Mouse (Mus musculus) layer of hippocampus, adult 18-20 months (tissue): ENCODE measurements around the gene Akr1b3. TPM values are rescaled to one million over a fixed set of nuclear protein-coding genes. Genes with fewer than 3 reads are reported as not detected.
"Not testable (repeated sequence)": the region's sequence is repeated elsewhere in the genome, so short reads cannot be mapped to it uniquely, and the experiment has no call there.

Experiments used
- DNase-seq, 2 experiments: peaks; one replicate each; pipeline ENCODE4 v3.0.0; 2022; ENCODE audit warnings: low spot score in 2 of 2
- long read RNA-seq: library from polyadenylated mRNA; stranded (forward); transcript quantifications from one replicate; pipeline ENCODE4 v2.0.0, GENCODE M21; 2021
- total RNA-seq, 2 experiments: library from RNA; stranded (reverse); gene quantifications; 2 replicates each; pipeline ENCODE4 v1.2.3; 2021

Akr1b3 gene
- 10 to 100 TPM; 42.6 to 43.3 TPM for total RNA-seq
- long read RNA-seq, transcript Akr1b3-201 (10 exons, 1,387 nt): major isoform, 12 of 13 reads
- long read RNA-seq, partial matches to known transcripts: 0 of 13 reads
- long read RNA-seq, other reads (novel, unspliced or antisense): 0 of 13 reads

DNA sequence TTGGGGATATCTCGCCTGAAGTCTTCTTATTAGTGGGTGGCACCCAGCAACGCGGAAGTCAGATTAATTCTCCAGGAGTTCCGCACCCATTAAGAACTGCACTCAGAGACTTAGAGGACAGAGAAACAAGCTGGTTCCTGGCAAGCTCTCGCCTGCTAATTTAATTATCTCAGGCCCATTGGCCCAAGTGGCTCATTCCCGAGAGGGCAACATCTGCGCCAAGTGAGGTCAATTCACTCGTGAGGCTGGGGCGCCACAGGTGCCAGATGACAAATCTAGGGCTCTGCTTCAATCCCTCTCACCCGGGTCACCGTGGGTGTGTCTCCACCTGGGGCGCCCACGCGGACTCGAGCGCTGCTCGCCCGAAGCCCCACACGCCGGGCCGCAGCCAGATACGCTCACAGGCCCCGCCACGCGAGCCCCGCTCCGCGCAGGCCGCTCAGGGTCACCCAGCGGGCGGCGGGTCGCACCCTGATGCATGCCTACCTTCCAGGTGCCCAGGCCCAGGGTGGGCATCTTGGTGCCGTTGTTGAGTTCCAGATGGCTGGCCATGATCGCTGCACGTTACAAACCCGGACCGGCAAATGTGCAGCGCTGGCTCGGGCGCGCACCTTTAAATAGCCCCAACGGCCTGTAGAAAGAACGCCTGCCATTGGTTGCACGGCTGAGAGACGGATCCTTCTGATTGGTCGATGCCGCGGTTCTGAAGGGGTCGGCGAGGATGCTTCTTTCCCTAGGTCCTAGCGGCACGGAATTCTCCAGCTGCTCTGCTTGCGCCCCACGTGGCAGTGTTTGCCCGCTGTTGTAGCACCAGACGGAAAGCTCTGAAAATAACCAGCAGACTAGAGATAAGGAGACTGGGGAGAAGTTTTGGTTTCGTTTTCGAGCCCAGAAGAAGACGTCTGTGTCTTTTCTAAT is at the start of gene Akr1b3:
Gene Akr1b3 (minus strand): TSS at position 625 of the 918 bp plus-strand sequence.
- peak; percentile 84 to 93 for DNase-seq

DNA sequence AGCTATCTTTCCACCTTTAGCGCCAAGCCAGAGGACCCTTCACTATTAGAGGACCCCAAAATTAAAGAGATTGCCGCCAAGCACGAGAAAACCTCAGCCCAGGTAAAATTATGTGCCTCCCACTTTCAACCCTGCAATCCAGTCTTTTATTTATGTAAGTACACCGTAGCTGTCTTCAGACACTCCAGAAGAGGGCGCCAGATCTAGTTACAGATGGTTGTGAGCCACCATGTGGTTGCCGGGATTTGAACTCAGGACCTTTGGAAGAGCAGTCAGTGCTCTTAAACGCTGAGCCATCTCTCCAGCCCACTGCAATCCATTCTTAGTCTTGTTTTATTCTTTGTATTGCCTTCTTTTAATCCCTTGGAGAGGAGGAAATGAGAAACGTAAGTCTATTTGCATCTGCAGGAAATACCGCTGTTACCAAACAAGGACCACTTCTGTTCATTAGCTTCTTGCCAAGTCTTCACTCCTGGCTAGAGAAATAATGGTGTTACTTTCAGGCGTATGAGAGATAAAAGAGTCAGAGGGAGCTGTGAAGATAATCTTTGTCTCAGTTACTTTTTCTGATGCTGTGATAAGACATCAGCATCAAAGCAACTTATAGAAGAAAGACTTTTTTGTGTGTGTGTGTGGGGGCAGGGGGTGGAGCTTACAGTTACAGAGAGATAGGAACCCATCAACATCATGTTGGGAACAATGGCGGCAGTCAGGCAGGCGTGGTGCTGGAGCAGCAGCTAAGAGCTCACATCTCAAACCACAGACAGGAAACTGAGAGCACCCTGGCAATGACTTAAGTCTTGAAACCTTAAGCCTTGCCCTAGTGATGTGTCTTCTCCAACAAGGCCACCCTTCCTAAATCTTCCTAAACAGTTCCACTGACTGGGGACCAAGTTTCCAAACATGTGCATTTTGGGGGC is 47.2 kb upstream of the Akr1b3 start:
- no peak for DNase-seq

DNA sequence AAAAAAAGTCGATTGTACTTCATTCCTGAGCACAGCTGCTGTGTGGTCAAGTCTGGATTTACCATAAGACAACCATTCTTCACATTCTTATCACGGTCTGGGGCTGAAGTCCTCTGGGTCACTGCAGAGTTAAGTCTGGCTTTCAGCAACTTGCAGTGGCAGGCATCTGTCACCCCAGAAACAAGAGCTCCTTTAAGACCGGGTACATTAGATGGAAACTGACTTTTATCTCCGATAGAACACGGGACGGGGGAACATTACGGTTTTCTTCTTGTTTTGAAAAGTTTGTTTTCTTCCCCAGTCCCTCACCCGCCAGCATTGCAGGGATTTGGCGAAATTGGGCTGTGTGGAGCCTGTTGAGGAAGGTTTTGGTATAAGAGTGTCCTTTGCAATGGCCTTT is 38.6 kb upstream of the Akr1b3 start:
- no peak for DNase-seq

DNA sequence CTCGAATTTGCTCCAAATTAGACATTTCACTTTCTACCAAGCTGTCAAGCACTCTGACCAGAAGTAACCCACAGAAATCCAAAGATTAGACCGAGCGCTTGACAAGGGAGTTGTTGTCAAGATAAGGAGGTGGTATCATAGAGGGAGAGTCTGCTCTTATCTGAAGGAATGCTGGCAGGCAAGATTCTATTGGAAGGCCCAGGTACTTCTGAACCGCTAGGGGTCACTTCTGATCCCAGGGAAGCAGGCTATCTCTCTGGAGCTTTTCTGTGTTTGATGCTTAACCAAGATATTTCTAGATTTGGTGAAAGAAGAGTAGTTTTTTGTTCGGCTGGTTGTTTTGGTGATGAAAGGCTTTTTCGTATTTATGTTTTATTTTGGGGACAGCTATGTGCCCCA is 38.1 kb upstream of the Akr1b3 start:
- DNase-seq: no peak

DNA sequence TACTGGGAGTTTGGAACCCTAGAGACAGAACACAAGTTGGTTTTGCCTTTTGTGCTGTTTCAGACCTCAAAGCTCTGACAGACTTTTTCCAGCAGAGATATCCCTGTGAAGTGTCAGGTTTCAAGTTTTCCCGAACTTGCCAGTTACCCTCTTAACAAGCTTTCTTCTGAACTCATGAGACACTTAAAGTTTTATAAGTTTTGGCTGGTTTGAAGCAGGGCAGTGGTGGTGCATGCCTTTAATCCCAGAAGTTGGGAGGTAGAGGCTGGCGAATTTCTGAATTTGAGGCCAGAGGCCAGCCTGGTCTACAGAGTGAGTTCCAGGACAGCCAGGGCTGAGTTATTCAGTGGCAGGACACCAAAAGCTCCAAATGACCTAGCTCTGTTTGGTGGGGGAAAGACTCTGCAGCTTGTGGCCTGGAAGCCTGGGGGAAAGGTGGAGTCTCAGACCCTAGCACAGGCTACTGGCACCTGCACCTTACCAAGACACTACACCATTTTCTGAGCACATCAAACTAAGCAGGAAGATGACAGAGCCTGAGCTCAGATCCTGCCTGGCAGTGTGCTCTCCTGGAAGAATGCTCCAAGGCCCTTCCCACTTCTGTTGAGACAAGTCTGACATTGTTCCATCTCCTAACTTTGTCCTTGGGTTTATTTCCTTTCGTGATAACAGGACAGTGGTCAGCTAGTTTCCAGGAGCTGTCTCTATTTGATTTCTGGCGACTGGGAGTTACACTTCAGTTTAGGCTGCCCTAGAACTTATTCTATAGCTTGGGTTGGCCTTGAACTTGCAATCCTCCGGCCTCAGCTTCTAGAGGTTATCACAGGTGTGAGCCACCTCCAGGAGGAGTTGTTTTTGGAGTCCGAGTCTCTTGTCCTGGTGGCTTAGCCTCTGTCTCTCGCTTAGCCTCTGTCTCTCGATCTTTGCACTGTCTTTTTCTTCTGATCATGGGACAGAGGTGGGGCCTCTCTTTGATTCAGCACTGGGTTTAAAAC is 37.4 kb upstream of the Akr1b3 start:
- DNase-seq: no peak

DNA sequence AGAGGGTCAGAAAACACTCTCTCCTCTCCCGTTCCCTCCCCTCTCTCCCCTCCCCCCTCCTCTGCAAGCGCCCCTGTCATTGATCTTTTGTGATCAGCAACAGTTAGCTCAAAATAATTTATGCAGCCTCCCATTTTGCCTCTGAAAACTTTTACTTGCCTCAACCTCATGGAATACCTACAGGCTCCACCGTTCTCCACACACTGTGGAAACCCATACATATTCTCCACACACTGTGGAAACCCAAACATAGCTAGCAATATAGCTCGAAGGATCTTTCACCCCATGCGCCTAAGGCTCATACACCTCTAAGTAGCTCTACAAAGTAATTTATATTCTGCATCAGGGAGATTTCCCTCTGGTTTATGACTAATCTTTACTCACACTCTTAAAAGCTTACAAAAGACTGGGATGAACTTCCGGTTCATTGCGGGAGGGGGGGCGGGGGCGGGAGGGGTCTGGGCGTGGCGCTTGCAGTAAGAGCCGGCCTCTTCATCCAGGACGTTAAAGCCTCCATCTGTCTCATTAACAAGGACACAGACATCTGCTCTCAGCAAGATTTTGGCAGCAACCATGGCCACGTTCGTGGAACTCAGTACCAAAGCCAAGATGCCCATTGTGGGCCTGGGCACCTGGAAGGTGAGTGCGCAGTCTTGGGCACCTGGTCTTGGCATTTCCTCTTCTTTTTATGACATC is 36.5 kb upstream of the Akr1b3 start, which contains the start of gene Akr1b8:
Gene Akr1b8 (plus strand): TSS at position 462 of the 696 bp plus-strand sequence.
- DNase-seq: no peak

DNA sequence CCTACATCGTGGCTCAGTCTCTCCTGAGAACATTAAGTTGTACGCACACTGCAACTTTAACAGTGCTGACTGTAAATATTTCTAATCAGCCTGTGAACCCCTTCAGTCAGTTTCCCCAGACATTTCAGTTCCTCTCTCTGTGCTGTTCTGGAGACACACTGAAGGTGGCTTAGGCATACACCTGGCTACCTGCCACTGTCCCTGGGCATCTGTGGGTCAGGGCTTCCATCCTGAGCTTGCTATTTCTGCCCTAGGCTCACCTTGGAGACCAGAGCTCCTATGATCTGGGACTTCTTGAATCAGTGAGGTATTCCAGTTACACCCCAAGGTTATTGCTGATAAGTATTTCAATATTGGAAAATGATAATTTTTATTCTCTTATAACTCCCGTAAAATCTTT is 35.1 kb upstream of the Akr1b3 start:
- no peak for DNase-seq

DNA sequence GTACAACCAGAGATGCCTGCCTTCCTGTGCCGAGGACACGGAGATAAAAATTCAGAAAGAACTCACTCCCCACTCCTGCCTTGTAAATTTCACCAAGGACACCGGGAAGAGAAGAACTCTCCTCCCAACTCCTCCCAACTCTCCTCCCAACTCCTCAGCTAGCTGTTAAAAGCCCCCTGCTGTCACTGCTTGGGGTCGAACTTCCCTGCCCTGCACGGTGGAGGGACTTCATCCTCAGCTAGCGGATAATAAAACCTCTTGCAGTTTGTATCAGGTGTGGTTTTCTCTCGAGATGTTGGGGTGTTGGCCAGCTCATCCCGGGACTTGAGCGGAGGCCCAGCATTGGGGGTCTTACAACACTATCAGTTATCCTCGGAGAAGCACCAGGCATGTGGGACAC is 34.2 kb upstream of the Akr1b3 start:
- not testable (repeated sequence) for DNase-seq

DNA sequence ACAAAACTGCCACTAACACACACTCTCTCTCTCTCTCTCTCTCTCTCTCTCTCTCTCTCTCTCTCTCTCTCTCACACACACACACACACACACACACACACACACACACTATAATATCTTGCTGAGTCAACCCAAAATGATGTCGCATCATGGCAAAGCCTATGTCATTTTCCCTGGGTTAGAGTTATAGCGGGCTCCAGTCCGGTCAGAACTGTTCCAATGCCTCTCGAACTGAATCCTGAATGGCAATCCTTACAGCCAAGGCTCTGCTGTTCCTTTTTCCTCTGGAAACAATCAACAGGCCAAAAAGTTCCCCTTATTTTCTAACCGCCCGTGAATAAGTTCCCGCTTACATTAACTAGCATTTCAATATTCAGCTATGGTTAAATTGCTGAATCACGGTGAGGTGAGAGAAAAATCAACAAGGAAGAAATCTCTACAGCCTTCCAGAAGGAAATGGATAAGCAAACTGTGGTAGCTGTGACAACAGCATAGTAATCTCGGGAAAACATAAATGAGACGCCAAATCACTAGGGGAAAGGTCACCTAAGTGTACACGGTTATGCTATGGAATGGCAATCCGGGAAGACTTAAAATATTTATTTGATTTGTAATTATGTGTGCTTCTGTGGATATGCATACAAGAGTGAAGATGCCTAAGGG is 32.9 kb upstream of the Akr1b3 start:
- no peak for DNase-seq

DNA sequence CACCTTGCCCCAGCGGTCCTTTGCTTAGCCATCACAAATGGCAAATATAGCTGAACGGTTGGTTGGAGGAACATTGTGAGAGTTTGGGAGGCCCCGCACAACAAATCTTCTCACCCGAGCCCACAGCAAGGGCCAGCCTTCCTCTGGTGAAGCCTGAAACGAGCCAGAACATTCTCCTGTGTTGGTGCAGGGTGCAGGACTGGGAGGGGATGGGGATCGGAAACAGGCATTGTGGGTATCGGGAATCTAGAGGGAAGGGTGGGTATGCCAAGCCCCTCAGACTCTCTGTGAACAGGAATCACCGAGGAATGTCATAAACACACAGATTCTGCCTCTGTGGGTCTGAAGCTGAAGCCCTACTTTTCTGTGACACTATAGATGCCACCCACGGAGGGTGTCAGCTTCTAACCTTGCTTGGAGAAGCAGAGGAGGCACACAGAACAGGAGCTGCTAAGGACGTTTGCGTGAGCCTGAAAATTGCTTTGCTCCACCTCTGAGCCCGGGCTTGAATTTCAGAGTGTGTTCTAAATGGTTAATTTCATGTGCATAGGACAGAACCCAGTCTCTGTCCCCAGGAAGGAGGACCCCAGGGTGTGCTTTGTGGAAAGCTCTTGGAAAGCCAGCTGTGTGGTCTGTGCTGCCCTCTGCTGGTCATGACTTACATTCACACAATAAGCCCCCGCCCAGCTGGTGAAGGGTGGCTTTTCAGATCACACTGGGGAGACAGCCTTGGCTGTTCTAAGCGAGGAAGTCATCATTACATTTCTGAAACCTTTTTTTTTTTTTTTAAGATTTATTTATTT is 29.0 kb upstream of the Akr1b3 start:
- DNase-seq: peak; percentile 57 to 86

DNA sequence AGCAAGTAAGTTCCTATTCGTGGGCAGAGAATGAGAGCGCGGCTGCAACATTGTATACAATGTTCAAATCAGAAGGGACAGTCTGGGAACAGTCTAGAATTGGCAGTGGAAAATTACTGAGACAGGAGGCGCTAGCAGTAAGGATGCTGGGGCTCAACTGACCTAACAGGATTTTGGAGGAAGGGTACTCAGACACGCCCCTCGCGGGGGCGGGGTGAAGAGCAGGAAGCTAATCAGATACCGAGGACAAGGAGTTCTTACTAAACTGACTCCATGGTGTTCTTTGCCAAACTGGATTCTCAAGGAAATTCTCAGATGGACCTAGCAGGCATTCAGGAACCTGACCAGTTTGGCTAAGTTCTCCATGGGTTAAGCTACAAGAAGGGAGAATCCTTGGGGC is 27.7 kb upstream of the Akr1b3 start:
- DNase-seq: no peak

DNA sequence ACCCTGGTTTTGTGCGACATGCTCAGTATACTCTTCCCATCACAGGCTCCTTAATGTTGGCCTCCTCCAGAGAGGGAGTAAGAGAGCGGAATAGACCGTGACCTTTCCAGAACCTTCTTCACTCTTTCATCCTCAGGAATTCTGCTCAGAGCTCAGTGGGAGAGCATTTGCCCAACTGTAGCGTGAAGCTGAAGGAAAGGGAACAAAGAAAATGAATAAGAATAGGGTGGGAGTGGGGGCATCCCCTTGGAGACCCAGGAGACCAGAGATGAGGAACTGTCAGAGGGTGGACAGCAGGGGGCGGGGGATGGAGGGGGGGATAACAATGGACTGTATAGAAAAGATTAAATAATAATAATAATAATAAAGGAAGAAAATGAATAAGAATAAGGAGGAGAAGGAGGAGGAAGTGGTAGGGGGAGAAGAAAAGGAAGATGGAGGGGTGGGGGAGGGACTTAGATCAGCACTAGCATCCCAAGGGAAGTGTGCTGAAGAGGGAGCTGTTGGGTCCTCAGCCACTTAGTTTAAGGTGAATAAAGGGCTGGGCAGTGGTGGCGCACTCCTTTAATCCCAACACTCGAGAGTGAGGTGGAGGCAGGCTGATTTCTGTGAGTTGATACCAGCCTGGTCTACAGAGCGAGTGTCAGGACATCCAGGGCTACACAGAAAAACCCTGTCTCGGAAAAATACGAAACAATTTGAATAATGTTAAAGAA is 27.0 kb upstream of the Akr1b3 start:
- no peak for DNase-seq

DNA sequence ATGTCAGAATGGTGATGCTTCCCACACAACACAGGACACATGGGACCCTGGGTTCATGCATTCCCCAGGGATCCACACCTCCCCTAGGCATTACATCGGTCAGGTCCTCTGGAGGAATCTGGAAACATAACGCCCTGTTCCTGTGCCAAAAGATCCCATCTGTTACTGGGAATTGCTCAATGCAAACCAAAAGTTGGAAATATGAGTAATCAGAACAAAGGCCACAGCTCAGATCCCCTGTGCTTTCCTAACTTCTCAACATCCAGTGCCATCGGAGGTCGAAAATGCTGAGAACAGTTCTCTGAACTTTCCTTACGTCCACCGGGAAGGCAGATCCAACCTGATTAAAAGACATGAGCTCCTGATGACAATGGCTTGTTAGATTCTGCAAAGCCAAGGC is 26.1 kb upstream of the Akr1b3 start:
- peak in 1 of 2 experiments; percentile 6 for DNase-seq

DNA sequence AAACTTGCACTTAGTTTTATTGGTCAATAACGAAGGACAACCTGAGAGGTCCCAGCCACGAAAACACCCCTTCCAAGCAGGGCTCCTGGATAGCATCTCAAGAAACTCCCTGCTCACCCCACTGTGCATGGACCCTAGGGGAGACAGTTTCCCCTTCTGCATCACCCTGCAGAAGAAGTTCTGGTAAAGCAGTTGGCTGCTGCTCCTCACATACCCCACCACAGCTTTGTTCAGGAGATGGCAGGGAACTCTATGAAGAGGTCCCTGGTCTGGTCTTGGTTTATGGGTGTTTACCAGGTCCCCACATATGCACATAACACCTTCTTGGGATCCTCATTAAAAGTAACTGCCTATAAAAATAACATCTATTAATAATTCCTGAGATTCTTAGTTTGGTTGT is 25.2 kb upstream of the Akr1b3 start:
- DNase-seq: no peak

DNA sequence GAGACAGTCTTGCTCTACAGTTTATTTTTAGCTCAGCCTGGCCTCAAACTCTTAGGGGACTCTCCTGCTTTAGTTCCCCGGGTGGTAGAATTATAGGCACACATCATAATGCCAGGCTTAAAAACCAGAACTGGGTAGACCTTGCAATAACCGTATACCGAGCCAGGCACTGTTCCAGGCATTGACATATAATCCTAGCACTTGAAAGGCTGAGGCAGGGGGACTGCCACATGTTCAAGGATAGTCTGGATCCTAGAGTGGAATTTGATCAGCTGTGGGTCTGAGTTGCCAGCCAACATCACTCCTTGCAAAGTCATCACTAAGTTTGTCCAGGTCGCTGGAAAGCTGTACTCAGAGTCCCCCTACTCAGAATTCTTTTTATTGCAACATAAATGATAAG is 24.7 kb upstream of the Akr1b3 start:
- DNase-seq: no peak

DNA sequence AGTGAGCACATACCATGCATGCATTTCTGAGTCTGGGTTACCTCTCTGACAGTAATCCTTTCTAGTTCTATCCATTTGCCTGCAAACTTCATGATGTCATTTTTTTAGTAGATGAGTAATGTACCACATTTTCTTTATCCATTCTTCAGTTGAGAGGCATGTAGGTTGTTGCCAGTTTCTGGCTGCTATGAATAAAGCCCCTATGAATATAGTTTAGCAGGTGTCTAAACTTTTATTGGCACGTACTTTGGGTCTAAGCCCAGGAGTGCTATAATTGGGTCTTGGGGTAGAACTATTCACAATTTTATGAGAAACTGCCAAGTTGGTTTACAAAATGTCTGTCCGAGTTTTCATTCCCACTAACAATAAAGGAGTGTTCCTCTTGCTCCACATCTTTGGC is 20.5 kb upstream of the Akr1b3 start:
- DNase-seq: no peak

DNA sequence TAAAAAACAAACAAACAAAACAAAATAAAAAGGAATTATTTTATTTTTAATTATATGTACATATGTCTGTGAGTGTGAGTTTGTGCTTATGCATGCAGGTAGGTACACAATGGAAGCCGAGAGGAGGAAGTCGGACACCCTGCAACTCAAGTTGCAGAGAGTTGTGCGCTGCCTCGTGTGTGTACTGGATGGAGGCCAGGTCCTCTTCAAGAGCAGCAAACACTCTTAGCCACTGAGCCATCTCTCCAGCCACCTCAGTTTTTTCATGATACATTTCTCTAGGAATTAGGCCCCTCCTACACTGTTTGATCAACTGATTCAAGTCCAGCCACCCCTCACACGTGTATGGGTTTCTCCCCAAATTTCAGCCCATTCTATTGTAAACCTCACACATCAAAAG is 17.4 kb upstream of the Akr1b3 start:
- DNase-seq: no peak

DNA sequence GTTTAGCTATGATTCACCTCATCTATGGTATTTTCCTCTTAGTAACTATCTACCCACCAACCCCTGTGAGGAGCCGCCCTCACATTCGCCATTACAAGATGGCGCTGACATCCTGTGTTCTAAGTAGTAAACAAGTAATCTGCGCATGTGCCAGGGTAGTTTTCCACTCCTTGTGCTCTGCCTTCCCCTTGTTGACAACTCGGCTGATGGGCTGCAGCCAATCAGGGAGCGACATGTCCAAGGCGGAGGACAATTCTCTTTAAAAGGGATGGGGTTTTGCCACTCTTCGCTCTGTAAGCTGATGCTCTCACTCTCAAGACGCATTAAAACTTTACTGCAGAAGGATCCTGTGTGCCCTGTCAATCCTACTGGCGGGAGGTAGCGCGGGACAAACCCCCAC is 14.5 kb upstream of the Akr1b3 start:
- not testable (repeated sequence) for DNase-seq
